Mouse (Mus musculus) embryonic facial prominence, embryonic 14.5 days (tissue): Measurements from ENCODE around the gene Nadk2. TPM values are rescaled to one million over a fixed set of nuclear protein-coding genes. Genes with fewer than 3 reads are reported as not detected.

ENCODE experiments used
- ATAC-seq: fragments of 200-750 bp; cut with Nextera tagmentation; 2 replicates; pipeline ENCODE4 v1.8.0; 2017; ENCODE audit warnings: low read depth, moderate number of reproducible peaks, moderate TSS enrichment
- DNase-seq: peaks from one replicate; pipeline ENCODE4 v3.0.0-alpha.2; 2015; ENCODE audit warnings: low spot score
- H3K27ac ChIP-seq: fragments of 300-500 bp; sonication (generic); replicated peaks from 2 replicates; pipeline ENCODE4 v1.5.1; 2014; ENCODE audit warnings: low read depth, mild to moderate bottlenecking, low read length, moderate library complexity
- H3K27me3 ChIP-seq: fragments of 300-500 bp; sonication (generic); replicated peaks from 2 replicates; pipeline ENCODE4 v1.6.1; 2014; ENCODE audit warnings: low read length; ENCODE audit not compliant: control insufficient read depth, insufficient read depth
- H3K36me3 ChIP-seq: fragments of 300-500 bp; sonication (generic); 2 replicates; pipeline ENCODE4 v1.6.1; 2014; ENCODE audit warnings: low read length, mixed read lengths; ENCODE audit not compliant: control insufficient read depth, insufficient read depth
- H3K4me1 ChIP-seq: fragments of 300-500 bp; sonication (generic); 2 replicates; pipeline ENCODE4 v1.6.1; 2014; ENCODE audit warnings: antibody characterized with exemption, low read length; ENCODE audit not compliant: control insufficient read depth, insufficient read depth
- H3K4me2 ChIP-seq: fragments of 300-500 bp; sonication (generic); 2 replicates; pipeline ENCODE4 v1.6.1; 2014; ENCODE audit warnings: low read depth, mild to moderate bottlenecking, low read length, moderate library complexity, mixed read lengths
- H3K4me3 ChIP-seq: fragments of 300-500 bp; sonication (generic); 2 replicates; pipeline ENCODE4 v1.5.1; 2014; ENCODE audit warnings: low read depth, mild to moderate bottlenecking, low read length
- H3K9ac ChIP-seq: fragments of 300-500 bp; sonication (generic); 2 replicates; pipeline ENCODE4 v1.6.1; 2014; ENCODE audit warnings: low read depth, mild to moderate bottlenecking, low read length, moderate library complexity, mixed read lengths
- H3K9me3 ChIP-seq: fragments of 300-500 bp; sonication (generic); 2 replicates; pipeline ENCODE4 v1.6.1; 2016; ENCODE audit warnings: low read length; ENCODE audit not compliant: control insufficient read depth
- WGBS: fragments of 180-500 bp; shearing (Covaris S2); extraction: QIAGEN DNeasy Blood & Tissue Kit; methylation state at CpG from one replicate; pipeline ENCODE4 v1.1.7; 2014; 5-methylcytosine and 5-hydroxymethylcytosine counted together
- polyA plus RNA-seq: library from polyadenylated mRNA; unstranded; fragments of >200 nt; fragmentation: Nextera tagmentation; extraction: Ambion mirVana; gene quantifications from 2 replicates; pipeline ENCODE4 v1.2.1, GENCODE M21; 2014

Nadk2 gene
- polyA plus RNA-seq, 1 experiment from 2014 or later = 26.6 TPM

- 85% methylated on average over 3 of the region's 3 CpGs for WGBS
- no peak for ATAC-seq
- DNase-seq = no peak
Observed at GRCm38 (mm10) chr15:9081294-9081693, 10.2 kb downstream of the Nadk2 start.

GRCm38 (mm10) chr15:9082753-9083152 lies 11.7 kb downstream of the Nadk2 start:
- no peak overlapping the region for H3K9ac ChIP-seq
- H3K4me2 ChIP-seq = no peak overlapping the region
- H3K27me3 ChIP-seq = no peaks in the 10 kb centered on the region
- ATAC-seq = no peak
- no peak overlapping the region for H3K27ac ChIP-seq
- no peak for DNase-seq
- H3K4me3 ChIP-seq = no peak overlapping the region
- H3K4me1 ChIP-seq = peaks cover 11% of the 10 kb centered on the region; the same call in 1 of the 2 replicates
- WGBS = 79% methylated on average over 9 of the region's 9 CpGs
- H3K36me3 ChIP-seq = peaks cover 30% of the 10 kb centered on the region; the same call in 1 of the 2 replicates
- H3K9me3 ChIP-seq = no peaks in the 10 kb centered on the region

More at GRCm38 (mm10) chr15:9081294-9081693, 10.2 kb downstream of the Nadk2 start:
- Histone ChIP-seq H3K27me3 (no peaks in the 10 kb centered on the region), H3K9ac (no peak overlapping the region), H3K9me3 (no peaks in the 10 kb centered on the region), H3K4me2 (no peak overlapping the region), H3K4me3 (no peak overlapping the region), H3K4me1 (peaks cover 11% of the 10 kb centered on the region; the same call in 1 of the 2 replicates), H3K36me3 (0 out of 2 replicates have a peak, but pooled peaks cover 28% of the 10 kb centered on the region), H3K27ac (no peak overlapping the region)

- WGBS = 74% methylated on average over 11 of the region's 11 CpGs
- Histone ChIP-seq H3K27ac (no peak overlapping the region), H3K4me2 (no peak overlapping the region), H3K9ac (no peak overlapping the region), H3K9me3 (no peaks in the 10 kb centered on the region), H3K36me3 (peaks cover 48% of the 10 kb centered on the region), H3K4me3 (no peak overlapping the region), H3K27me3 (no peaks in the 10 kb centered on the region), H3K4me1 (no peaks in the 10 kb centered on the region)
- DNase-seq = no peak
- no peak for ATAC-seq
Observed at GRCm38 (mm10) chr15:9086813-9087212, 15.8 kb downstream of the Nadk2 start.

- ATAC-seq = no peak
- H3K36me3 ChIP-seq = peaks cover 48% of the 10 kb centered on the region
- H3K9me3 ChIP-seq = no peaks in the 10 kb centered on the region
- H3K9ac ChIP-seq = no peak overlapping the region
- H3K27ac ChIP-seq = no peak overlapping the region
- no peaks in the 10 kb centered on the region for H3K27me3 ChIP-seq
- no peak overlapping the region for H3K4me2 ChIP-seq
- H3K4me3 ChIP-seq = no peak overlapping the region
- H3K4me1 ChIP-seq = no peaks in the 10 kb centered on the region
- no peak for DNase-seq
- 81% methylated on average over 5 of the region's 5 CpGs for WGBS
Observed at GRCm38 (mm10) chr15:9087421-9087820, 16.4 kb downstream of the Nadk2 start.

GRCm38 (mm10) chr15:9087895-9088682 lies 17.0 kb downstream of the Nadk2 start:
- Histone ChIP-seq H3K9ac (no peak overlapping the region), H3K27ac (no peak overlapping the region), H3K9me3 (no peaks in the 10 kb centered on the region), H3K4me3 (no peak overlapping the region), H3K4me1 (no peaks in the 10 kb centered on the region), H3K4me2 (no peak overlapping the region), H3K36me3 (peaks cover 54% of the 10 kb centered on the region), H3K27me3 (no peaks in the 10 kb centered on the region)
- no peak for DNase-seq
- WGBS = 80% methylated on average over 17 of the region's 17 CpGs
- ATAC-seq = no peak

- peaks cover 54% of the 10 kb centered on the region for H3K36me3 ChIP-seq
- no peaks in the 10 kb centered on the region for H3K4me1 ChIP-seq
- H3K9ac ChIP-seq = no peak overlapping the region
- no peaks in the 10 kb centered on the region for H3K9me3 ChIP-seq
- no peak overlapping the region for H3K4me2 ChIP-seq
- WGBS = 64% methylated on average over 8 of the region's 8 CpGs
- no peak overlapping the region for H3K4me3 ChIP-seq
- H3K27ac ChIP-seq = no peak overlapping the region
- ATAC-seq (0 out of 2 replicates have a peak, but pooled peaks have one; percentile 9), DNase-seq (no peak)
- H3K27me3 ChIP-seq = no peaks in the 10 kb centered on the region
Observed at GRCm38 (mm10) chr15:9088683-9089072, 17.6 kb downstream of the Nadk2 start.

- H3K4me3 ChIP-seq = no peak overlapping the region
- no peak overlapping the region for H3K9ac ChIP-seq
- no peaks in the 10 kb centered on the region for H3K4me1 ChIP-seq
- WGBS = 34% methylated on average over 2 of the region's 2 CpGs
- peaks cover 53% of the 10 kb centered on the region for H3K36me3 ChIP-seq
- no peaks in the 10 kb centered on the region for H3K9me3 ChIP-seq
- ATAC-seq (no peak), DNase-seq (no peak)
- H3K27ac ChIP-seq = no peak overlapping the region
- no peak overlapping the region for H3K4me2 ChIP-seq
- no peaks in the 10 kb centered on the region for H3K27me3 ChIP-seq
Observed at GRCm38 (mm10) chr15:9089136-9089720, 18.2 kb downstream of the Nadk2 start.

- H3K4me2 ChIP-seq = no peak overlapping the region
- no peak overlapping the region for H3K4me3 ChIP-seq
- WGBS = 92% methylated on average over 5 of the region's 5 CpGs
- DNase-seq = no peak
- H3K27ac ChIP-seq = no peak overlapping the region
- H3K9me3 ChIP-seq = no peaks in the 10 kb centered on the region
- peaks cover 47% of the 10 kb centered on the region for H3K36me3 ChIP-seq
- 0 out of 2 replicates have a peak, but pooled peaks cover 5% of the 10 kb centered on the region for H3K4me1 ChIP-seq
- no peak for ATAC-seq
- H3K9ac ChIP-seq = no peak overlapping the region
- H3K27me3 ChIP-seq = no peaks in the 10 kb centered on the region
Observed at GRCm38 (mm10) chr15:9090662-9091061, 19.6 kb downstream of the Nadk2 start.
